Mouse (Mus musculus) cerebellum, postnatal 25 days (tissue): ENCODE measurements around the gene Bnc2.

Experiments
- DNase-seq, 2 experiments: peaks; one replicate each; pipeline ENCODE4 v3.0.0; 2021; ENCODE audit warnings: mixed read lengths in 2 of 2

Bnc2 gene

DNA sequence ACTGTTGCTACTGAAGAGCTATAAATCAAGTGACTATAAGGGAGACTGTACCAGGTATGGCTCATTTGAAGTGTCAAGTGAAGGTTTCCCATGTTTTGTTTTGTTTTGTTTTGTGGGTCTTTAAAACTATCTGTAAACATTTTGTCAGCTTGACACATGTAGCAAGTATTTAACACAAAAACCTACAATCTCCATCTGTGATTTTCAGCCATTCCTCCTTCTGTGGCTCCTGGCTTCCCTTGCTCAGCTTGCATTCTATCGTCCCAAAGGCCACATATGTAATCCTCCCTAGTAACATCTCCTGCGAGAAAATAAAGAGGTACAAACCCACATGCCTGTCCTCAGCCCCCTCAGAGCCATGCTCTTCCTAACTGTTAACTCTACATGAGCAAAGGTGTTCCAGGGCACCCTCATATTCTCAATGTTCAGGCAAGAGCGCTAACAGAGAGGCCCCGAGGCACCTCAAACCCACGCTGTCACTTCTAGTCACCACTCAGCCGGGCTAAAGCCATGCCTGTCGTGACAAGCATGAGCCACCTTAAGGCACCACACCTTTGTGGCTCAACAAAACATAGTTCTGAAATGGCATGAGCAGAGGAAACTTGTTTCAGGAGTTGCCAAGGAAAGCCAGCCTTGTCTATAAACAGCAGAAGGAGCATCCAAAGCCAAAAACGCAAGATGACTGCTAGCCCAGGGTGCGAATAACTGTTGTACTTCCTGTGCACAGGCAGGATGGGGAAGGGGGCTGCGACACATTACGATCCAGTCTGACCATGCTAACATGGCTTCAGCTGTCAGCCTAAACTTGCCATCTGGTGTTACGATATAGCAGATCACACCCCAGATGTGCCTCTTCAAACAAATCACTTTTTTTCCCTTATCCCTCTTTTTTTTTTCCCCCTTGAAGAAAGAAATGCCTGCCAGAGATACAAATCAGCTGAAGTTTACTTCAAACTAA, 42.0 kb downstream of the Bnc2 start:
- no peak for DNase-seq

- no peak for DNase-seq
Observed at GRCm38 (mm10) chr4:84627616-84628015, 47.5 kb downstream of the Bnc2 start.

DNA sequence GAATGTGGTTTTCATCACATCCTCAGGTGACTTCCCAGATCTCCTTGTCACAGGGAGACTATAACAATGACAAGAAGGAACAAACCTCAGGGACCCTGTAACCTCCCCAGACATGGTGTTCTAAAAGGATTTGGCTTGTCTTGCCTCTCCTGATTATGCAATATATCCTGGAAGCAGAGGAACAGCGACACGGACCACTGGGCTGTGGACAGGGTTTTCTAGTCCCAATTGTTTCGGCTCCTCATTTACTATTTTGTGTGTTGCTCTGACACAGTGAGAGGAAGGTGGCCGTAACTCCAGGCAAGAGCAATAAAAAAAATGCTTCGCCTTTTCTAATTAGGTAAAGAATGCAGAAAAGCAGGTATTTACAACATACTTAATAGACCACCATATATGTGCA, 51.8 kb downstream of the Bnc2 start:
- no peak for DNase-seq

GRCm38 (mm10) chr4:84621785-84622184, 53.3 kb downstream of the Bnc2 start:
- DNase-seq: no peak

DNA sequence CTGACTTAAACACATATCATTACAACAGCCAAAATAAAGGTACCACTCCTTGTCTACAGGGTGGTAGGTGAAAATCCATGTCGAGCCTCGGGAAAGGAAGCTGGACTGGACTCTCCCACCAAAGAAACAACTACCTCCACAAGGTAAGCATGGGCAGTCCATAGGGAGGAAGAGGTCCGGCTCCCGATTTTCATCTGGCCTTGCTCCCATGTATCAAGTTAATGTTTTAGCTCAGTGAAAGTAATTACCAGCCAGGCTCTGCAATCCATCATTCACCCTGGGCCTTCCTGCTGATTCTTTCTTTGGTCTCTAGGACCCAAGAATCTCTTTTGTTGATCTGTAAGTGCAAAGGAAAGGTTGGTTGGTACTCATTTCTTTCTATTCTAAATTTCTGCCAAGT, 65.2 kb downstream of the Bnc2 start:
- DNase-seq: no peak

- no peak for DNase-seq
Observed at GRCm38 (mm10) chr4:84604461-84604860, 70.6 kb downstream of the Bnc2 start.

- DNase-seq: no peak
Observed at GRCm38 (mm10) chr4:84580260-84580952, 94.7 kb downstream of the Bnc2 start.

- no peak for DNase-seq
Observed at GRCm38 (mm10) chr4:84578296-84578695, 96.8 kb downstream of the Bnc2 start.

DNA sequence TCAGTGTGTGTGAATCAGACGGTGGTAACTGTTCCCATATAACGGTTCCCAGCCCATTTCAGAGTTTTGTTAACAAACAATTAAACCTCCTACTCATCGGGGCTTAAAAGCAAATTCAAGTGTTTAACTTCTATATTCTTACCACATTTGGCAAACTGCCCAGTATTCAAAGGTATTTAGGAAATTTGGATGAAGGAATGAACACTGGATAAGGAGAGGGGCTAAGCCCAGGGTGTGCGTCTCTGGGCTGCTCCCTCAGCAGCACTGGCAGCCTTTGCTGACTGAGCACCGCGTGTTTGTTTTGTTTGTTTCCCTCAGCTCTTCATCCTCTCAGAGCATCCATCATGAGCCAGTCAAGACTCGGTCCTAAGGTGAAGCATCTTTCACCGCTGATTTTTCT, 109.0 kb downstream of the Bnc2 start:
- DNase-seq: no peak

- peak; percentile 62 to 66 for DNase-seq
Observed at GRCm38 (mm10) chr4:84545204-84545871, 129.7 kb downstream of the Bnc2 start.

GRCm38 (mm10) chr4:84544646-84545045, 130.4 kb downstream of the Bnc2 start:
- no peak for DNase-seq

DNA sequence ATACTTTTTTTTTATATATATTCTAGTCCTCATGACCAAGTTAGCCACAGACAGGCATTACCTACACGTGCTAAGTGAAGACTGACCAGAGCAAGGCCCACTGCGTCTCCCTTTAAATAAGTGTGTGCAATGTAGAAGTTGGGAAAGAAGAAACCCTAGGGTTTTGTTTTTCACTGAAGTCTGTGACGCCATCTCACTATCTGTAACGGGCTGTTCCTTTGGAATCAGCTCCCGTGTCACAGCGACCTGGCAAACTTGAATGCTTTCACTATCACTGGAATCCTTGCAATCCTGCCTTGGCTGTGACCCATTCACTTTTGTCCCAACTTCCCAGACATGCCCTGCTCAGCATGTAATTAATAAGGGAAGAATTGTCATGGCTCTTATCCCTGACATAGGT, 134.5 kb downstream of the Bnc2 start:
- DNase-seq: no peak

DNA sequence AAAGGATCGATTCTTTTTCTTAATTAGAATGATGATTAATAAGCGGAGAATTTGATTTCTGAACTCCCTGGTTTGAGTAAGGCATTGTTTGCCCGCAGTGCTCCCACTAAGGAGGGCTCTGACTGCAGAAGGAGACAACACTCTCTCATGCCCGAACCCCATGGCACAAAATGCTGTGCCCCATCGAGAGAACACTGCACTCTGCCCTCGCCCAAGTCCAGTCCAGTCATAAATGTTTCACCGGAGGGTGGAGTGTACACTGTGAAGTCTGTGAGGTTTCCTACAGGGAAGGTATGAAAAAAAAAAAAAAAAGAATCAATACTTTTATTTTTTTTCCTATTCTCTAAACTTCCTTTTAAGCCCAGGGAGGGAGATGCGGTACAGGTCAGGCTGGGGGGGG, 135.7 kb downstream of the Bnc2 start:
- no peak for DNase-seq

DNA sequence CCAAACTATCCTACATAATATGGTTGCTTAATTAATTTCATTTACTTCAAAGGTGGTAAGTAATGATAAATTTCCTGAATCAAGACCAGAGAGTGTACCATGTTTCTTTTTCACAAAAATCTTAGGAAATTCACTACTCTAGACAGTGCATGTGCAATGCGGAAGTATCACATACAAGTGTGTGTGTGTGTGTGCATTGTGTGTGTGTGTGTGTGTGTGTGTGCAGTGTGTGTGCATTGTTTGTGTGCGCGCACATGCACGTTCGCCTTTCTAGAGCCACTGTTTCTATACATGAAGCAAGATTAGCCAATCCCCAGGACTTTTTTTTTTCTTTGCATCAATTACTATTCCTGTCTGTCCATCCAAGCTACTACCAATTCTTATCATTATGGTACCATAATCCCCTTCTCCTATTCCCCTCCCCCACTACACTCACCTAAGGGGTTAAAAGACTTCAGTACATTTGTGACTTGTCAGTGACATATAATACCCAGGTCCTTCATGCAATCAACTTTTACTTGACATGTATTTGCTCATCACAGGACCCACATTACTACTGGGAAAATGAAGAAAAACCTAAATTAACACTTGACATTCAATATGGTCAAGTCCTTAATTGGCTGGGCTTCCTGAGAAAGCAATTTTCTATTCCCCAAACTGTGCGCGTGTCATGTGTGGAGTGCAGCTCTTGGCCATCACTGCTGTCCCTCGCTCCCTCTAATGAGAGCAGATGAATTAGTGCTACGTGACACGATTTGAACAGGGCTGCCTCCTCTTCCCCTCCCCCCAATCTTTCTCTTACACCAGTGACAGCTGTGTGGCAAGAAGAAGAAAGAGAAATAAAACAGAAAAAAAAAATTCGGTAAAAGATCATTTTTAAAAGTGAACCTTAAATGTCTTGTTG, 145.9 kb downstream of the Bnc2 start:
- no peak for DNase-seq

DNA sequence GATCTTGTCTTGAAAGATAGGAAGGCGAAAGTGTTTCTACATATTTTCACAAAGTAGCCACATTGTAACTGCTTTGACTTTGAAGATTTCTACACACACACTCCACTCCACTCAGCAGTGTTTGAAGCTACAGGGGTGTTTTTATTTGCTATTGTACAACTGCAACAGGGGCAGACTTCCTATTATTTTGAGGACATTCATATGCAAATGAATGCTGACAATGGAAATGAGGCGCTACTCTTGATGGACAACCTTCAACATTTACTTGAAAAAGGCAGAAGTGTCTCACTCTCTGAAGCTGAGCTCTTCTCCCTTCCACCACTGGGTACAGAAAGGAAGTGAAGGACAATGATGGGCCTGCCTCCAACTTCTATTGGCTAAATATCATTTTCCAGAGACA, 146.7 kb downstream of the Bnc2 start:
- no peak for DNase-seq

- no peak for DNase-seq
Observed at GRCm38 (mm10) chr4:84527066-84527933, 147.8 kb downstream of the Bnc2 start.

GRCm38 (mm10) chr4:84523651-84524221, 151.3 kb downstream of the Bnc2 start:
- DNase-seq: peak in 1 of 2 experiments; percentile 18

DNA sequence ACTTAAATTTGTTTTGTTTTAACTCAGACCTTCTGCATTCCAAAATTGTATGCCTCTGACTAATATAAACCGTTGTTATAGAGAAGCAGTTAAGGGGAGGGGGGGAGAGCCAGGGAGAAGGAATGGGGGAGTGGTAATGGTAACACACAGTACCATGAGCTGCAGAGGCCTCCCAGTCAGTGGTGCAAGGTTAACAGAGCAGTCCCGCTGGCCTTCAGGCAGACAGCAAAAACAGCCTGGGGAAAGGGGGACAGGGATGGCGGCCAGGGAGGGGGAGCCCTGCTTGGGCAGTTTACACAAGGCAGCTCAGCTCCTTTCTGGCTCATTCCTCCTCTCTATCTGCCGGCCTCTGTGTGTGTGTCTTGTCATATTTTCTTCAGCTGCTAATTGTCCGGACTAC, 151.9 kb downstream of the Bnc2 start:
- DNase-seq: peak in 1 of 2 experiments; percentile 9

GRCm38 (mm10) chr4:84521562-84521961, 153.5 kb downstream of the Bnc2 start:
- no peak for DNase-seq

DNA sequence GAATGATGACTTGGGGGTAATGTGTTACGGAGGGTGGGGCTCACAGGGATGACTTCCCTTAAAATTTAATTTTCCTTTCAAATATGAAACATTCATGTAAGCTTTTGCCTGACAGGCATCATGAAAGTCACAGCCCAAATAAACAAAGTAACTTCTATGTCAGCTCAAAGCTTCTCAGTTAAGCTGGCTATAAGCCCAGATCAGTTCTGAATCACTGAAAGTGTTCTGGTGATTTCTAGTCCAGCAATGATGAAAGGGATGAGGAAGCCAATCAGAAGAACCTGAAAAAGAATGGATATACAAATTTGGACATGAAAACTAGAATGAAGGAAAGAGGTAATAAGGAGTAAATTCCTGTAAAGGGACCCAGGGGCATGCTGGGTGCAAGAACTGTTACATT, 164.6 kb downstream of the Bnc2 start:
- no peak for DNase-seq

GRCm38 (mm10) chr4:84507551-84507950, 167.5 kb downstream of the Bnc2 start:
- DNase-seq: no peak
